Mouse (Mus musculus) heart, embryonic 10.5 days (tissue): ENCODE measurements around the gene Pef1. TPM values are rescaled to one million over a fixed set of nuclear protein-coding genes. Genes with fewer than 3 reads are reported as not detected.
A peak's percentile ranks its signal among the peaks of the same experiment; 100 is the strongest.

Experiments used
- DNase-seq: peaks from one replicate; pipeline ENCODE4 v3.0.0-alpha.2; 2017; ENCODE audit warnings: low spot score
- H3K27ac ChIP-seq: fragments of 300-500 bp; sonication (generic); 2 replicates; pipeline ENCODE4 v1.5.1; 2016; ENCODE audit warnings: mild to moderate bottlenecking
- H3K27me3 ChIP-seq: fragments of 300-500 bp; sonication (generic); 2 replicates; pipeline ENCODE4 v1.6.1; 2016; ENCODE audit warnings: mild to moderate bottlenecking; ENCODE audit not compliant: poor library complexity, insufficient read depth, severe bottlenecking
- H3K36me3 ChIP-seq: fragments of 300-500 bp; sonication (generic); 2 replicates; pipeline ENCODE4 v1.6.1; 2016; ENCODE audit warnings: mild to moderate bottlenecking, moderate library complexity
- H3K4me1 ChIP-seq: fragments of 300-500 bp; sonication (generic); 2 replicates; pipeline ENCODE4 v1.6.1; 2016; ENCODE audit warnings: mild to moderate bottlenecking
- H3K4me3 ChIP-seq: fragments of 300-500 bp; sonication (generic); 2 replicates; pipeline ENCODE4 v1.5.1; 2016; ENCODE audit warnings: mild to moderate bottlenecking, moderate library complexity
- H3K9me3 ChIP-seq: fragments of 300-500 bp; sonication (generic); 2 replicates; pipeline ENCODE4 v1.6.1; 2016; ENCODE audit warnings: mild to moderate bottlenecking, moderate library complexity
- WGBS: fragments of 180-500 bp; shearing (Covaris S2); methylation state at CpG from one replicate; pipeline ENCODE4 v1.1.7; 2016; 5-methylcytosine and 5-hydroxymethylcytosine counted together
- polyA plus RNA-seq: library from polyadenylated mRNA; unstranded; fragments of >200 nt; fragmentation: Nextera tagmentation; extraction: Ambion mirVana; gene quantifications from 2 replicates; pipeline ENCODE4 v1.2.1, GENCODE M21; 2016

Pef1 gene
- polyA plus RNA-seq, 1 experiment from 2014 or later: 66.1 TPM

GRCm38 (mm10) chr4:130163391-130163861 lies 61.1 kb downstream of the Pef1 start:
- Histone ChIP-seq H3K9me3 (no peaks in the 10 kb centered on the region), H3K27me3 (peaks cover 32% of the 10 kb centered on the region), H3K4me1 (peaks cover 63% of the 10 kb centered on the region), H3K4me3 (peak overlapping the region; percentile 53), H3K36me3 (peaks cover 1% of the 10 kb centered on the region), H3K27ac (peak overlapping the region; percentile 87)
- no peak for DNase-seq
- WGBS: 3% methylated on average over 20 of the region's 20 CpGs

GRCm38 (mm10) chr4:130164121-130164520 lies 61.8 kb downstream of the Pef1 start:
- H3K4me3 ChIP-seq: no peak overlapping the region
- H3K9me3 ChIP-seq: no peaks in the 10 kb centered on the region
- peaks cover 70% of the 10 kb centered on the region for H3K4me1 ChIP-seq
- H3K27me3 ChIP-seq: peaks cover 32% of the 10 kb centered on the region
- peaks cover 1% of the 10 kb centered on the region for H3K36me3 ChIP-seq
- DNase-seq: no peak
- peak overlapping the region; percentile 87 for H3K27ac ChIP-seq
- 67% methylated on average over 6 of the region's 6 CpGs for whole genome bisulfite sequencing

DNA sequence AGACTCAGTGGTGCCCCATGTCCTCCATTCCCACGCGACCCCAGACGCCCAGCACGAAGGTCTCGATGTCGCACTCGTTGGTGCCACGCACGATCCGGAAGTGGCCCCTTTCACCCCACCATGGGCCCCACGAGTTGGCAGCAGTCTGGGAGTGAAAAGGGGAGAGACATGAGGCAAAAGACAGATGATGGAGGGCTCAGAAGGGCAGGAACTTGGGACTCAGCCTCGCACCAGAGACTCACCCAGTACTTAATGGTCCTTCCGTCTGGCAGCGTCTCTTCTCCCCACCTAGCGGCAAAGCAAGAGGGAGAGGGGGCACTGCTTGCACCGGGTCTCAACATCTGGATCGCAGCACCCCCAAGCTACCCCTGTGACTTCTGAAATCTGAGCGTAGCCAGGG lies 63.7 kb downstream of the Pef1 start:
- peaks cover 7% of the 10 kb centered on the region for H3K36me3 ChIP-seq
- DNase-seq: no peak
- no peak overlapping the region for H3K4me3 ChIP-seq
- WGBS: 72% methylated on average over 18 of the region's 18 CpGs
- H3K4me1 ChIP-seq: peaks cover 85% of the 10 kb centered on the region
- H3K27me3 ChIP-seq: peaks cover 28% of the 10 kb centered on the region
- H3K9me3 ChIP-seq: no peaks in the 10 kb centered on the region
- 0 out of 2 replicates have a peak overlapping the region, but pooled peaks have one; percentile 87 for H3K27ac ChIP-seq

DNA sequence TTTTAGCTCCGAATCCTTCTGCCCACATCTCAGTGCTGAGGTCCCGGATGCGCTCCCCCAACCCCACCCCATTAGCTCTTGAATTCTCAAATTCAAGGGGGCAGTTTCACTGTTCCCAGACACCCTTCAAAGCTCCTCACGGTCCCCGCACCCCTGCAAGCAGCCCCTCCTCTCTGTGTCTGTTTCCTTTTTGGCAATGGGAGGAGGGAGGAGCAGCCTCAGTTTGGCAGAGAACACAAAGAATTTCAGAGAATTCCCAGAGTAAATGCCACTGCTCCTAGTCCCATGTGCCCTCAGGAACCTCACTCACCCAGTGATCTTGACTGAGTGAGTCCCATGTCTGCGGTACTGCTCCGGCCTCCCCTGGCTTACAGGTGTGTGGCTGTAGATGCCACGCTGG lies 64.2 kb downstream of the Pef1 start:
- WGBS: 78% methylated on average over 8 of the region's 8 CpGs
- peaks cover 7% of the 10 kb centered on the region for H3K36me3 ChIP-seq
- peaks cover 25% of the 10 kb centered on the region for H3K27me3 ChIP-seq
- H3K4me3 ChIP-seq: no peak overlapping the region
- H3K4me1 ChIP-seq: peaks cover 85% of the 10 kb centered on the region
- H3K9me3 ChIP-seq: no peaks in the 10 kb centered on the region
- no peak for DNase-seq
- H3K27ac ChIP-seq: peak overlapping the region; percentile 87

DNA sequence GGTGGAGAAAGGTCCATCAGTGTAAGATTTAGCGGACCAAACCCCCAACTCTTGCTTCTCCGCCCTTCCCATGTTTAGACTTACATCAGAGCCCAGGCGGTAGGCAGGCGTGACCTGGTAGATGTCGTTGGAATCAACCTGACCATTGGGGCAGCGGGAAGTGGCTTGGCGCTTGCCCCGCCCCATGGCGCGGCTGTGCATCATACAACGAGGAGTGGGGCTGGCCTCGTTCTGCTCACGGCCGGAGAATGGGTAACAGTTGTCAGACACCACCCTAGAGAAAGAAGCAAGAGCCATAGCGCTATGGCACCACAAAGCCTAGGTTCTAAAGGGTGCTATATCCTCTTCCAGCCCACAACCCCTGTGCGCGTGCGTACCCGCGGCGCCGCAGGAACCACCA lies 65.0 kb downstream of the Pef1 start:
- DNase-seq: no peak
- peaks cover 7% of the 10 kb centered on the region for H3K36me3 ChIP-seq
- H3K27ac ChIP-seq: peak overlapping the region; percentile 87
- peak overlapping the region; percentile 38 for H3K4me3 ChIP-seq
- no peaks in the 10 kb centered on the region for H3K9me3 ChIP-seq
- peaks cover 86% of the 10 kb centered on the region for H3K4me1 ChIP-seq
- peaks cover 17% of the 10 kb centered on the region for H3K27me3 ChIP-seq
- WGBS: 44% methylated on average over 22 of the region's 22 CpGs

GRCm38 (mm10) chr4:130167814-130168213 lies 65.5 kb downstream of the Pef1 start:
- no peaks in the 10 kb centered on the region for H3K9me3 ChIP-seq
- H3K27me3 ChIP-seq: peaks cover 15% of the 10 kb centered on the region; the same call in 1 of the 2 replicates
- H3K27ac ChIP-seq: peak overlapping the region; percentile 87
- DNase-seq: no peak
- H3K4me3 ChIP-seq: peak overlapping the region; percentile 40
- 39% methylated on average over 9 of the region's 9 CpGs for WGBS
- peaks cover 7% of the 10 kb centered on the region for H3K36me3 ChIP-seq
- peaks cover 87% of the 10 kb centered on the region for H3K4me1 ChIP-seq

- Histone ChIP-seq H3K9me3 (no peaks in the 10 kb centered on the region), H3K4me3 (peak overlapping the region; percentile 40), H3K36me3 (peaks cover 7% of the 10 kb centered on the region), H3K4me1 (peaks cover 87% of the 10 kb centered on the region), H3K27me3 (peaks cover 20% of the 10 kb centered on the region; the same call in 1 of the 2 replicates), H3K27ac (peak overlapping the region; percentile 87)
- peak; percentile 91 for DNase-seq
- 36% methylated on average over 16 of the region's 16 CpGs for WGBS
Measured at GRCm38 (mm10) chr4:130168280-130169183, 66.2 kb downstream of the Pef1 start.

- H3K4me3 ChIP-seq: no peak overlapping the region
- peak overlapping the region; percentile 87; the same call in 1 of the 2 replicates for H3K27ac ChIP-seq
- no peak for DNase-seq
- peaks cover 23% of the 10 kb centered on the region for H3K27me3 ChIP-seq
- peaks cover 7% of the 10 kb centered on the region for H3K36me3 ChIP-seq
- 86% methylated on average over 16 of the region's 16 CpGs for WGBS
- H3K4me1 ChIP-seq: peaks cover 87% of the 10 kb centered on the region
- H3K9me3 ChIP-seq: no peaks in the 10 kb centered on the region
Measured at GRCm38 (mm10) chr4:130169411-130169971, 67.1 kb downstream of the Pef1 start.

DNA sequence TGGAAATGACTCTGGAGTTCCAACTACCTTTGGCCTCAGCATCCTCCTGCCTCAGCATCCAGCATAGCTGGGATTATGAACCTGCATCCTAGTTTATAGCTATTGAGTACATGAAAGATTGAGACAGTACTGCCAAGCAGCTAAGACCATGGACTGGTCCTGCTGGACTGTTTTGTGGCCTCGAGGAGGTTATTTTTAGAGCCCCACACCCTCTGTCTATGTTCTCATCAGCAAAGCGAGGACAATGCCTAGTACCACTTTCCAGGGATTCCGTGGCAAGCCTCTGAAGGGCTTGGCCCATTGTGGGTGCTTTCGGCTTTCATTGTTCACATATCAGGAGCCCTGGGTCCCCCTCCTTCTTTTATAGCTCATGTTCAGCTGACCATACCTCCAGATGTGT lies 68.0 kb downstream of the Pef1 start:
- Histone ChIP-seq H3K4me1 (peaks cover 95% of the 10 kb centered on the region), H3K4me3 (no peak overlapping the region), H3K27ac (peak overlapping the region; percentile 87; the same call in 1 of the 2 replicates), H3K27me3 (peaks cover 18% of the 10 kb centered on the region), H3K9me3 (no peaks in the 10 kb centered on the region), H3K36me3 (peaks cover 7% of the 10 kb centered on the region)
- WGBS: 62% methylated on average over 4 of the region's 4 CpGs
- no peak for DNase-seq

DNA sequence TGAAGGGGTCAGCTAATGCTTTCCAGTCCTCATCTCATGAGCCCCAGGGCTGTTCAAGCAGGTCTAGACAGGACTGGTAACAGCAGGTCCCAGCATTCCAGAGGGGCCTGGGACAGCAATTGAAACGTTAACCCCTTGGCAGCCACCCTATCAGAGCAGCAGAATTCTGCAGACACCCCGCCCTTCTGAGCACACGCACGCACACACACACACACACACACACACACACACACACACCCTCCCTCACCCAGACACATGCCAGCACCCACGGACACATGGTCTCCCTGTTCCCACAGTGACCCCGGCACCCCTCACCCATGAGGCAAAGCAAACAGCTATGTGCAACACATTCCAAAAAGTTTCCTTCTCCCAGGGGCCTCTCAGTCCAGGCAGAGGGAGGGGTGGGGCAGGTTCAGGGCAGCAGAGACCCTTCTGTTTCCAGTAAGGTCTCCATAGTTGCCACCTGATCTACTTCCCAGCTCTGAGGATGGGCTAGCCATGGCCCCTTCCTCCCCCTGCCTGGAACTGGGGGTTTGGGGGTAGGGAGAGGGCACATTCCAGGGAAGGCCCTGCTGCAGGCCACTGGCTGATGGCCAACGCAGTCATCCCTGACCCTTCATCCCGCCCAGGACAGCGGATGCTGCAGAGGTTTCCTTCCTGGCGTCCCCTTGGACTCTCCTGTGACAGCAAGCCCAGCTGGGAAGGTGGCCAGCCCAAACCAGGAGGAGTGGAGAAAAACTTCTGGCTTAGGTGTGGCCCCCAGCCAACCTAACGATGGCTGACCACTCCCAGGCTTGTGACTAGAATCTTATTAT lies 69.8 kb downstream of the Pef1 start:
- peaks cover 17% of the 10 kb centered on the region for H3K27me3 ChIP-seq
- H3K36me3 ChIP-seq: 0 out of 2 replicates have a peak, but pooled peaks cover 6% of the 10 kb centered on the region
- H3K4me1 ChIP-seq: peaks cover 97% of the 10 kb centered on the region
- peak; percentile 87 for DNase-seq
- 38% methylated on average over 11 of the region's 11 CpGs for WGBS
- H3K9me3 ChIP-seq: no peaks in the 10 kb centered on the region
- peak overlapping the region; percentile 35 for H3K4me3 ChIP-seq
- peak overlapping the region; percentile 89 for H3K27ac ChIP-seq

DNA sequence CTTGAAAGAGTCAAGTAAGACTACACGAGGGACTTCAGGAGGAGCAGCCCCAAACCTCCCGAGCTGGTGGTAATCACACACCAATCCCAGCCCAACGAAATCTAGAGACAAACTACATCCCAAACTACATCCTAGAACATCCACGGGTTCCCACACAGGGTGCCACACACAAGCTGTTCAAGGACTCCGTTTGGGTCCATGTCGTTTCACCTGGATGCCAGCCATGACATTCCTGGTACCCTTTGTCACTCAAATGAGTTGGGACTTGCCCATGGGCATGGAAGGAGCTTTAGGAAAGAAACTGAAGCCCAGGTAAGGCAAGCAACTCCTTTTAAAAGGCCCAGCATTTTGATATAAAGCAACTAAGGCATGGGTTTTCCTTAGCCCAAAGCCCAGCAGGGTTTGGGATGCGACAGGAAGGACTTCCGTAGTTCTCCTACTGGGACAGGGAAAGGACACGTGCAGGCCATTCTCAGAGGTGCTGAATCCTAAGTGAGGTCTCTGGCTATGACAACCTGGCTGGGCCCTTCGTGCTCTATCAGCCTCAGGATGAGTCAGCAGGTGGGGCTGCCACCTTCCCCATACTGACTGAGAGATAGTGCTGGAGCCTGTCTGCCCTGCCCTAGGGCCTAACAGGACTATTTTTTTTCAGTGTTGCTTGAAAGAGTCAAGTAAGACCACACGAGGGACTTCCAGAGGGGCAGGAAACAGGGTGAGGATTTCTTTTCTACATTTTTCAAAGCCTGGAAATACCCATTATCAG lies 70.9 kb downstream of the Pef1 start:
- Histone ChIP-seq H3K27ac (peak overlapping the region; percentile 89), H3K36me3 (0 out of 2 replicates have a peak, but pooled peaks cover 6% of the 10 kb centered on the region), H3K27me3 (peaks cover 17% of the 10 kb centered on the region), H3K4me3 (peak overlapping the region; percentile 59; the same call in 1 of the 2 replicates), H3K9me3 (no peaks in the 10 kb centered on the region), H3K4me1 (peaks cover 93% of the 10 kb centered on the region)
- 59% methylated on average over 11 of the region's 11 CpGs for WGBS
- peak; percentile 86 for DNase-seq

DNA sequence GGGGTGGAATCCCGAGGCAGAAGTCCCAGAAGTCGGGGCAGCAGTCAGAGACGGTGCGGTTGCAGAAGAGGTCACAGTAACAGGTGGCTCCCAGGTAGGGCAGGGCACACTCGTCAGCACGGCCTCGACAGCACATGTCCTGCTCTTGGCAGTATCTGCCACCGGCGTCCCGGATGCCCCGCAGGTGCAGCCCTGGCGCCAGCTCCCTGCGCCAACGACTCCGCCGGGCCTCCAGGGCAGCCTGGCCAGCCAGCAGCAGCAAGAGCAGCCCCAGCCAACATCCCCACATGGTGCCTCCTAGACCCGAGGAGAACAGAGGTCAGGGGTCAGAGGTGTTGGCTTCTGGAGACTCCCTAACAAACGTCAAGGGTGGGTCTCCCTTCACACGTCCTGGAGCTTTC lies 71.6 kb downstream of the Pef1 start:
- Histone ChIP-seq H3K4me3 (peak overlapping the region; percentile 59), H3K27ac (peak overlapping the region; percentile 89), H3K36me3 (0 out of 2 replicates have a peak, but pooled peaks cover 6% of the 10 kb centered on the region), H3K27me3 (peaks cover 17% of the 10 kb centered on the region), H3K9me3 (no peaks in the 10 kb centered on the region), H3K4me1 (peaks cover 87% of the 10 kb centered on the region)
- DNase-seq: no peak
- WGBS: 50% methylated on average over 19 of the region's 19 CpGs
